Mouse (Mus musculus) brain, embryonic 14.5 days (tissue): ENCODE measurements at regions not wholly inside any gene's neighbourhood (a gene's known extent, or its start where the extent isn't known, plus 50 kb on each side); places are given as distances from the start of the nearest gene placed in this dataset.

Experiments used
- CTCF ChIP-seq: fragments of 200-500 bp; IDR thresholded peaks from 2 replicates; pipeline ENCODE4 v1.5.1; 2012; ENCODE audit warnings: inconsistent platforms, mild to moderate bottlenecking, moderate library complexity, borderline replicate concordance; ENCODE audit not compliant: insufficient read depth, insufficient read length; ENCODE audit errors: extremely low read depth
- POLR2A ChIP-seq: fragments of 200-500 bp; IDR thresholded peaks from 2 replicates; pipeline ENCODE4 v1.6.1; 2012; ENCODE audit warnings: mild to moderate bottlenecking, inconsistent platforms, borderline replicate concordance; ENCODE audit not compliant: poor library complexity, insufficient read depth, insufficient read length, severe bottlenecking; ENCODE audit errors: extremely low read depth

DNA sequence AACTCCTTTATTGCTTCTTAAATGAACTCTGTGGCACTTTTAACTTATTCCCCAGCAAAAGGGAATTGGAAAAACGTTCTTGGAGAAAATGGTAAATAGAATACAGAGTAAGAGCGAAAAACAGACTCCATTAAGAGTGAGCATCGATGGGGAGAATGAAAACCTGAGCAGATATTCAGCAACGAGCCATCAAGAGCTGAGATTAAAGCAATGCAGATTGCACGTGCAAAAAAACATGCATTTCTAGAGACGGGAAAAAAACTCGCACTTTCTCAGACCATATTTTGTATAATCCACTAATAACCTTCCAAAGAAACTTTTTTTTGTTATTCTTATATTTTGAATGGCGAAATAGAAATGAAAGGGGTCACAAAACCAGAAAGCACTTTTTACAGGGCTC lies 229.5 kb upstream of the Atp2b1 start:
- TF ChIP-seq CTCF (no peak), POLR2A (no peak)
